Mouse (Mus musculus) megakaryocyte-erythroid progenitor cell, adult 5-6 weeks (primary cell): ENCODE data around the gene Polr2f. TPM values are rescaled to one million over a fixed set of nuclear protein-coding genes. Genes with fewer than 3 reads are reported as not detected.

Experiments used
- ATAC-seq: replicated peaks from 2 replicates; pipeline ENCODE4 v1.8.0; 2016; ENCODE audit warnings: mild to moderate bottlenecking, inconsistent platforms; ENCODE audit not compliant: severe bottlenecking, poor library complexity, low FRiP score, low TSS enrichment
- total RNA-seq, 2 experiments: library from RNA; stranded (forward) in 1 of 2; stranded (reverse) in 1 of 2; fragments of 200-1000, 215-1000 nt in 1 of 2; fragments of >200 nt in 1 of 2; fragmentation: Nextera tagmentation in 1 of 2; gene quantifications; 2 replicates each; pipeline ENCODE4 v1.2.3; 2014 to 2017

Gene Polr2f
- total RNA-seq (2014; fragmentation: Nextera tagmentation) (177 and 201 TPM in 2 replicates), total RNA-seq (2017) (96.2 and 109 TPM in 2 replicates)

DNA sequence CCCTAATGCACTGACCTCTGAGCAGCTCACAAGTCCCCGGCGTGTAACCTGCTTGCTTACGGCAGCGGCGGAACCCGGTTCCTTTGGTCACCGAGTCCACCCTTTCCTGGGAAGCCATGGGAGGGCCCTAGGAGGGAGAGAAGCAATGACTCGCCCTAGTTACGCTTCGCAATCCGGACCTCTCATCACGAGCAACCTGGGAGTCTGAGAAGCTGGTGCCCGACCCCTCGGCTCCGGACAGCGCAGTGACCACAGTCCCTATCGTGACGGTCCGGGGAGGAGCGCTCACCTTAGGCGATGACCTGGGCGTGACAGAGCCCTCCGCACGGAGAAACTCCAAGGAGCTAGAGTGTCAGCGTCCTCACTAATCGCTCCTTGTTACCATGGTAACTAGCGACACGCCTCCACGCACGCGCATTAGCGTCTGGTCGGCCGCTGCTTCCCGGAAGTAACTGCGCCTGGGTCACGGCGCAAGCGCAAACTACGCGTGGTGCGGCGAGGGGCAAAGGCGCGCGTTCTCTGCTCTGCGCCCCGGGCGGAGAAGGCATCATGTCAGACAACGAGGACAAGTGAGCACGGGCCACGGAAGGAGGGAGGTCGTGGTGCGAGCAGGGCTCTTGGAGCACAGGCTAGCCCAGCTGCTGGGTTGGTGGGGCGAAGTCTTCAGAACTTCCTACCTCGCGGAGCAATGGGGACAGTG is at the start of gene Polr2f, which contains the start of gene 1700088E04Rik:
TSS of gene Polr2f (plus strand) at position 144 of the 700 bp plus-strand sequence.
TSS of gene 1700088E04Rik (minus strand) at position 388 of the 700 bp plus-strand sequence.
- peak; percentile 91 for ATAC-seq

DNA sequence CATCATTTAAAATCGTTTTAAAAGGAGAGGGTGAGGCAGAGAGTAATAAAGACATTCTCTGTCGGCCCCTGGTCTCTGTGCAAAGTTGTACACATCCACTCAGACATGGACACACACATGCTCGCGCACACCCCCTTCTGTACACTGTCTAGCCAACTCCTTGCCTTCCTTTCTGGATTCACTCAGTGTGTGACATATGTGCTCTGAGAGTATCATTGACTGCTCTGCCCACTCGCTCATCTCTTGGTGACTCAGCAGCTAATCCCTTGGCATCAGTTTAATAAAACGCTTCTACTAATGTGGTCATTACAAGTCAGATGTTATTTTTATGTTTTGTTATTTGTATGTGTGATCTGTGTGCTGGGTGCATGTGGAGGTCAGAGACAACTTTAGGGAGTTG is 48.5 kb upstream of the Polr2f start:
- no peak for ATAC-seq

- no peak for ATAC-seq
Observed at GRCm38 (mm10) chr15:79093083-79093839, 47.5 kb upstream of the Polr2f start.

GRCm38 (mm10) chr15:79095483-79095882 is 45.3 kb upstream of the Polr2f start:
- no peak for ATAC-seq

DNA sequence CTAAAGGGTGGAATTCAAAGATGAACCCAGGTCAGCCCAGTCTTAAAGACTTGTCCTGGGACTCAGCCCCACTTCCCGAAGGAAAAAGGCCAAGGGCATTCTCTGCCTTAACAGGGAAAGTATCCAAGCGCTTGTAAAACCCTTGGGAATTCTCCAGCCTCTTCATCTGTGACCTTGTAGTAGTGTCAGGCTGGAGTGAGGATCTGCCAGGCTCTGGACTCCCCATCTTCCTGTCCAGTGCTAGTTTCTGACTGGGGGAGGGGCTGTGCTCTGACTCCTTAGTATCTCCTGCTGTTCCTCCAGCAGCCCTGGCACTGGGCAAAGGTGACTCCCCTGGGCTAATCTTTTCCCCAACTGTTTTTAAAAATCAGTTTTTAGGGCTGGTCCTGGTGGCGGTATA is 44.3 kb upstream of the Polr2f start:
- no peak for ATAC-seq

- ATAC-seq, result no peak
Observed at GRCm38 (mm10) chr15:79097135-79097534, 43.7 kb upstream of the Polr2f start.

DNA sequence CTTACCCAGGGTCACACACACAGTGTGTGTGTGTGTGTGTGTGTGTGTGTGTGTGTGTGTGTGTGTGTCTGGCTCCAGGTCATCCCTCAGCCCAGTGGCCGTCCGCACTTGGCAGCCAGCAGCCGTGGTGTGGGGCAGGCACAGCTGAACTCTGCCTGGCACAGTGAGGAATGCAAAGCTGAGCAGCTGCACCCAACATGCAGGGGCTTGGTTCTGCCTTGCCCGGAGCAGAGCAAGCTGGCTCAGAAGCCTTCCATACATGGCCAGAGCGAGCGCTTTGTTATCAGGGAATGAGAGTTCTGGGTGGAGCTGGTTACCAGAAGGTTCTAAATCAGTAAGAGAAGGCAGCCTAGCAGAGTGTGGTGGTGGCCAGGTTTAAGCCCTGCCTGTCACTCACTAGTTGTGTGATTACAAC is 43.2 kb upstream of the Polr2f start:
- ATAC-seq, result peak; percentile 68

DNA sequence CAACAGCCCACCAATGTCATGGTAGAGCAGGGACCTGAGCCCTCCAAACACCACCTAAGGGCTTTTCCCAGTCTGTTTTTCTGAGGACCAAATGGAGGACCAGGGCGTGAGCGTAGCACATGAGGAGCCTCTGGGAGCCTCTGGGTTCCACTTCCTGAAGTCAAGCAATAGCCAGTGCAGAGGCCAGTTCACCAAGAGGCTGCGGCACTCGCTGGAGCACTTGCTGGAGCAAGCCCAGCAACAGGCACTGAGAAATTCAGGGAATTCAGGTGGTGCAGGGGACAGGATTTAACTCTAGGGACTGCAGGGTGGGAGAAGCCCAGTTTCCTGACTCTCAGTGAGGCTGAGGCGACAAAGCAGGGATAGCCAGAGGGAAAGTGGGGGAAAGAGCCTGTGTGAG is 42.6 kb upstream of the Polr2f start:
- ATAC-seq, result no peak

GRCm38 (mm10) chr15:79098868-79099267 is 41.9 kb upstream of the Polr2f start:
- ATAC-seq, result no peak

DNA sequence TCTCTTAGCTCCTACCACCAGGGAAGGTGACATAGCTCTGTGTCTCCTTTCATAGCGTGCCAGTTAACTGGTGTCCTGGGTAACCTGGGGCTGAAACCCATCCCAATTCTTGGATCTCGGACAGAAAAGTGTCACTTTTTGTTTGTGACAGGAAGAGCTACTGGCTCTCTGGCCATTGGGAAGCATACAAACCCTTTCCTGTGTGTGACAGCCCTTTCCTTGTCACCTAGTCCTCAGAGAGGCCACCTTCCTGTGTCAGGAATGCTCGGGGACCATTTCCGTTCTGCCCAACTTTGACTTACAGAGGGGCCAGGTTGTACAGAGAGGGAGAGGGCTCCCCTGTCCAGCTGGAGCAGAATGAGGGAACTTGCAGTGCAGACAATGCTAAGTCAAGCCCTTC is 41.4 kb upstream of the Polr2f start:
- ATAC-seq, result no peak

DNA sequence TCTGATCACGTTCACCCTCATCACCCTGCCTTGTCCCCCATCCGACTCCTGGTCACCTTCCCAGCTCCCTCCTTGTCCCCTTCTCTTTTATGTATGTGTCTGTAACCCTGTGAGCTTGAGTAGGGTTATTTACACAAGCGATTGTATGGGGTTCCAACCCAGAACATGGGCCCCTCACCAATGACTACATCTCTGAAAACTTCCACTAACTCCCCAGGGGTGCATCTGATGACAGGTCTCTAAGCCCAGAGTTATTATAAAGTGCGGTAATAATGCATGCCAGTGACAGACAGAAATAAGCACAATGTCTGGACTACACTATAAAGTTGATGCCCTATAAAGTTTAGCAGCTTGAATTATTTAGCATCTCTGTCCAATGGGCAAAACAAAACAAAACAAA is 40.4 kb upstream of the Polr2f start:
- no peak for ATAC-seq

GRCm38 (mm10) chr15:79101531-79101930 is 39.3 kb upstream of the Polr2f start:
- no peak for ATAC-seq

- ATAC-seq, result no peak
Observed at GRCm38 (mm10) chr15:79103264-79103663, 37.5 kb upstream of the Polr2f start.

GRCm38 (mm10) chr15:79105804-79106203 is 35.0 kb upstream of the Polr2f start:
- ATAC-seq, result peak; percentile 86

- ATAC-seq, result no peak
Observed at GRCm38 (mm10) chr15:79107966-79108365, 32.8 kb upstream of the Polr2f start.

- 0 out of 2 replicates have a peak, but pooled peaks have one; percentile 25 for ATAC-seq
Observed at GRCm38 (mm10) chr15:79108421-79109320, 32.1 kb upstream of the Polr2f start, which contains the start of gene Micall1. Gene Micall1 (plus strand): TSS chr15:79108898.

- ATAC-seq, result no peak
Observed at GRCm38 (mm10) chr15:79109321-79109934, 31.4 kb upstream of the Polr2f start.

DNA sequence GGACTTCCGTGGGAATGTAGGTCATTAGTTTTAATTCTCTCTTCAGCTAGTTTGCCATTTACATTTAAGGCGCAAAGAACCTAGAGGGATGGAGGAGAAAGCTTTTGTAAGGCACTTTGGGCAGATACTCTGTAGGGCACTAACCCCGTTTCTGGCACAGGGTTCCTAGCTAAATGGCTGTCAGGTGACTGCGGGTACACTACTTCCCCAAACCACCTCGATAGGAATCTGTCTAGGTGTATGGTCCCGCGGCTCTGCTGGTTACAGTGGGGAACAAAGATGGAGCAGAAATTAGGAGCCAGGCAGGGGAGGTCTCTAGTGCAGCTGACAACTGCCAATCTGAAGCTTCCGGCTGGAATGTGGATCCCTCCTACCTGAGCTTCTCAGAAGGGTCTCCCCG is 30.8 kb upstream of the Polr2f start:
- no peak for ATAC-seq

GRCm38 (mm10) chr15:79110528-79110927 is 30.3 kb upstream of the Polr2f start:
- no peak for ATAC-seq
